Mouse (Mus musculus) MEL (cell line): Measurements from ENCODE around the gene Il17rc. TPM values are rescaled to one million over a fixed set of nuclear protein-coding genes. Genes with fewer than 3 reads are reported as not detected.

ENCODE experiments used
- DNase-seq: peaks from one replicate; pipeline ENCODE4 v3.0.0; 2011; ENCODE audit warnings: low read depth, low spot score
- H3K27ac ChIP-seq: 2 replicates; pipeline ENCODE4 v1.5.1; 2012; ENCODE audit warnings: low read depth, mild to moderate bottlenecking, control low read depth, low read length, moderate library complexity; ENCODE audit not compliant: control insufficient read depth
- H3K27me3 ChIP-seq, 2 experiments: fragments of 150-350 bp in 1 of 2; sonication (generic) in 1 of 2; 2 replicates each; pipeline ENCODE4 v1.6.1; 2012; ENCODE audit warnings: low read length in 2 of 2, mild to moderate bottlenecking in 2 of 2, improper control_type of control experiment in 1 of 2, moderate library complexity in 1 of 2; ENCODE audit not compliant: insufficient read depth in 2 of 2, control insufficient read depth in 1 of 2
- H3K36me3 ChIP-seq, 2 experiments: 2 replicates each; pipeline ENCODE4 v1.6.1; 2012 to 2014; ENCODE audit warnings: low read length in 2 of 2, improper control_type of control experiment in 1 of 2, inconsistent platforms in 1 of 2, mild to moderate bottlenecking in 1 of 2; ENCODE audit not compliant: insufficient read depth in 2 of 2, control insufficient read depth in 1 of 2
- H3K4me1 ChIP-seq, 2 experiments: fragments of 150-350 bp in 1 of 2; sonication (generic) in 1 of 2; 2 replicates each; pipeline ENCODE4 v1.6.1; 2012; ENCODE audit warnings: low read length in 2 of 2, improper control_type of control experiment in 1 of 2, mild to moderate bottlenecking in 1 of 2; ENCODE audit not compliant: insufficient read depth in 2 of 2, control insufficient read depth in 1 of 2
- H3K4me3 ChIP-seq, 2 experiments: fragments of 150-350 bp in 1 of 2; sonication (generic) in 1 of 2; 2 replicates each; pipeline ENCODE4 v1.5.1; 2012; ENCODE audit warnings: low read depth in 2 of 2, low read length in 2 of 2, mild to moderate bottlenecking in 2 of 2, moderate library complexity in 2 of 2, control low read depth in 1 of 2, improper control_type of control experiment in 1 of 2; ENCODE audit not compliant: control insufficient read depth in 1 of 2, insufficient read depth in 1 of 2
- H3K79me2 ChIP-seq: 2 replicates; pipeline ENCODE4 v1.6.1; 2012; ENCODE audit warnings: mild to moderate bottlenecking, low read length, moderate library complexity; ENCODE audit not compliant: control insufficient read depth, poor library complexity, insufficient read depth
- H3K9ac ChIP-seq: 2 replicates; pipeline ENCODE4 v1.6.1; 2012; ENCODE audit warnings: low read depth, mild to moderate bottlenecking, control low read depth, low read length, moderate library complexity; ENCODE audit not compliant: control insufficient read depth, poor library complexity, severe bottlenecking
- H3K9me3 ChIP-seq: fragments of 150-350 bp; sonication (generic); replicated peaks from 2 replicates; pipeline ENCODE4 v1.6.1; 2012; ENCODE audit warnings: mild to moderate bottlenecking, low read length, improper control_type of control experiment, moderate library complexity; ENCODE audit not compliant: insufficient read depth
- BHLHE40 ChIP-seq: IDR thresholded peaks from 2 replicates; pipeline ENCODE4 v1.6.1; 2012; ENCODE audit warnings: low read depth, mild to moderate bottlenecking, inconsistent platforms, low read length, improper control_type of control experiment, borderline replicate concordance
- CTCF ChIP-seq, 3 experiments: IDR thresholded peaks in 2 of 3; conservative IDR thresholded peaks in 1 of 3; 2 replicates each; pipeline ENCODE4 v1.5.1; 2011 to 2012; ENCODE audit warnings: low read length in 3 of 3, low read depth in 2 of 3, mild to moderate bottlenecking in 2 of 3, improper control_type of control experiment in 1 of 3, inconsistent platforms in 1 of 3, mixed read lengths in 1 of 3, moderate library complexity in 1 of 3; ENCODE audit not compliant: control insufficient read depth in 1 of 3, insufficient read depth in 1 of 3, poor library complexity in 1 of 3, severe bottlenecking in 1 of 3
- E2F4 ChIP-seq: IDR thresholded peaks from 2 replicates; pipeline ENCODE4 v1.6.1; 2011; ENCODE audit warnings: low read depth, low read length, improper control_type of control experiment, borderline replicate concordance
- HCFC1 ChIP-seq: IDR thresholded peaks from 2 replicates; pipeline ENCODE4 v1.6.1; 2012; ENCODE audit warnings: low read depth, mild to moderate bottlenecking, inconsistent platforms, low read length, improper control_type of control experiment, moderate library complexity
- KAT2A ChIP-seq: conservative IDR thresholded peaks from 2 replicates; pipeline ENCODE4 v1.6.1; 2012; ENCODE audit warnings: low read depth, low read length, improper control_type of control experiment, inconsistent platforms
- MAFK ChIP-seq: IDR thresholded peaks from 2 replicates; pipeline ENCODE4 v1.6.1; 2011; ENCODE audit warnings: low read depth, mild to moderate bottlenecking, low read length, improper control_type of control experiment, borderline replicate concordance
- MAX ChIP-seq: IDR thresholded peaks from 2 replicates; pipeline ENCODE4 v1.6.1; 2011; ENCODE audit warnings: low read length, improper control_type of control experiment
- MXI1 ChIP-seq: IDR thresholded peaks from 2 replicates; pipeline ENCODE4 v1.6.1; 2011; ENCODE audit warnings: mild to moderate bottlenecking, low read depth, low read length, improper control_type of control experiment
- MYB ChIP-seq: IDR thresholded peaks from 2 replicates; pipeline ENCODE4 v1.6.1; 2011; ENCODE audit warnings: mild to moderate bottlenecking, low read depth, low read length, improper control_type of control experiment
- NELFE ChIP-seq: IDR thresholded peaks from 2 replicates; pipeline ENCODE4 v1.6.1; 2011; ENCODE audit warnings: low read depth, low read length, improper control_type of control experiment
- NRF1 ChIP-seq: IDR thresholded peaks from 2 replicates; pipeline ENCODE4 v1.6.1; 2014; ENCODE audit warnings: low read depth, mild to moderate bottlenecking, inconsistent platforms, low read length, improper control_type of control experiment, moderate library complexity; ENCODE audit not compliant: poor library complexity, insufficient read depth, severe bottlenecking
- POLR2A ChIP-seq, 2 experiments: IDR thresholded peaks; 2 replicates each; pipeline ENCODE4 v1.6.1; 2011 to 2012; ENCODE audit warnings: low read length in 2 of 2, mild to moderate bottlenecking in 2 of 2, control low read depth in 1 of 2, improper control_type of control experiment in 1 of 2, low read depth in 1 of 2, moderate library complexity in 1 of 2; ENCODE audit not compliant: control insufficient read depth in 1 of 2, insufficient read depth in 1 of 2, poor library complexity in 1 of 2
- POLR2AphosphoS2 ChIP-seq: IDR thresholded peaks from 2 replicates; pipeline ENCODE4 v1.6.1; 2011; ENCODE audit warnings: low read length, improper control_type of control experiment
- RAD21 ChIP-seq: IDR thresholded peaks from 2 replicates; pipeline ENCODE4 v1.6.1; 2011; ENCODE audit warnings: mild to moderate bottlenecking, low read depth, low read length, improper control_type of control experiment
- SMC3 ChIP-seq: IDR thresholded peaks from 2 replicates; pipeline ENCODE4 v1.6.1; 2011; ENCODE audit warnings: low read depth, low read length, improper control_type of control experiment
- TCF12 ChIP-seq: IDR thresholded peaks from 2 replicates; pipeline ENCODE4 v1.6.1; 2014; ENCODE audit warnings: low read depth, mild to moderate bottlenecking, inconsistent platforms, low read length, improper control_type of control experiment, moderate library complexity
- ZKSCAN1 ChIP-seq: IDR thresholded peaks from 2 replicates; pipeline ENCODE4 v1.6.1; 2012; ENCODE audit warnings: low read depth, mild to moderate bottlenecking, inconsistent platforms, low read length, improper control_type of control experiment, moderate library complexity
- ZMIZ1 ChIP-seq: IDR thresholded peaks from 2 replicates; pipeline ENCODE4 v1.6.1; 2012; ENCODE audit warnings: low read depth, mild to moderate bottlenecking, inconsistent platforms, low read length, improper control_type of control experiment, moderate library complexity
- ZNF384 ChIP-seq: IDR thresholded peaks from 2 replicates; pipeline ENCODE4 v1.6.1; 2012; ENCODE audit warnings: low read depth, mild to moderate bottlenecking, inconsistent platforms, low read length, improper control_type of control experiment
- polyA plus RNA-seq, 2 experiments: library from polyadenylated mRNA; stranded (reverse) in 1 of 2; unstranded in 1 of 2; fragments of >175 nt in 1 of 2; fragments of >200 nt in 1 of 2; gene quantifications; 2 replicates each; pipeline versions ENCODE4 v1.2.1 to v1.2.4; 2012; ENCODE audit warnings: low replicate concordance in 2 of 2, low read depth in 1 of 2; ENCODE audit not compliant: insufficient read length in 2 of 2, insufficient read depth in 1 of 2, missing spikeins in 1 of 2
- total RNA-seq: library from RNA; depleted of rRNA; stranded (reverse); fragments of 300-350 nt; gene quantifications from 2 replicates; pipeline ENCODE4 v1.2.3, GENCODE M21; 2012

The Il17rc gene
- total and polyA plus RNA-seq, 3 experiments: 1.2 to 1.8 TPM; not detected in 1

DNA sequence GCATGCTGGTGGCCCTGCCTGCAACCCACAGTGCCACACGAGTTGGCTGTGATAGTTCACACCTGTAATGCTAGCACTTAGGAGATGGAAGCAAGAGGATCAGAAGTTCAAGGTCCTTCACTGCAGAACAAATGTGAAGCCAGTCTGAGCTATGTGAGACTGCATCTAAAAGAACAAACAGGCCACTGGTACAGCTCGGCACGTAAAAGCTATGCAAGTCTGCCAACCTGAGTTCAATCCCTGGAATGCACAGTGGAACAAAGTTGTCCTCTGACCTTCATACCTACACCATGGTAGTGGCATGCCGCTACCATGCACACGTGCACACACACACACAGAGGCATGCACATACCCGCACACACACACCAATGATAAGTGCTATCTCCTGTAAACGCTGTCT lies 47.0 kb upstream of the Il17rc start:
- Histone ChIP-seq H3K27me3 (no peaks in the 10 kb centered on the region), H3K27ac (no peak overlapping the region), H3K4me3 (no peak overlapping the region), H3K9me3 (no peaks in the 10 kb centered on the region), H3K9ac (no peak overlapping the region), H3K4me1 (peaks cover 6 to 16% of the 10 kb centered on the region in 2 experiments; a peak in 3 of 4 replicates), H3K36me3 (peaks cover 0 to 3% of the 10 kb centered on the region in 2 experiments; a peak in 2 of 4 replicates)
- TF ChIP-seq E2F4 (no peak), MAFK (no peak), TCF12 (no peak), BHLHE40 (no peak), HCFC1 (no peak), CTCF (IDR thresholded peaks at IDR 0.05 in 2 of 3, conservative IDR thresholded peaks at IDR 0.05 in 1 of 3; ENCODE audit: control insufficient read depth in 1 of 3, insufficient read depth in 1 of 3, low read depth in 2 of 3, low read length in 3 of 3, poor library complexity in 1 of 3, severe bottlenecking in 1 of 3) (no peak), MAX (no peak), RAD21 (no peak), ZKSCAN1 (no peak), NRF1 (no peak), KAT2A (no peak), NELFE (no peak), MXI1 (no peak)
- TF ChIP-seq, all 39 proteins: peak for 0
- no peaks in the 10 kb centered on the region for H3K79me2 ChIP-seq
- no peak for DNase-seq

DNA sequence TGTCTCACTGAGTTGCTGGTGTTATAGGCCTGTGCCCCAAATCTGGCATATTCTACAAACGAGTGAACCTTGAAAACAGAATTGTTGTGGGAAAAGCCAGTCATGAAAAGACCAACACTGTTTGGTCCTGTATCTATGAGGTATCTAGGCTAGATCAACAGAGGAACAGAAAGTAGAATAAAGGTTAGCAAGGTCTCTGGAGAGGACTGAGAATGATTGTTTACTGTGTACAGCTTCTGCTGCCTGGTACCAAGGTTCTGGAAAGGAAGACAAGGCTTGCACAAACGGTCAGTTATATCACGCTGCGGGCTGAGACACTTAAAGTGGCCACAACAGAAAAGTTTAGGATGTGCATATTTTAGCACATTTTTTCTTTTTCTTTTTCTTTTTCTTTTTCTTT lies 44.5 kb upstream of the Il17rc start:
- Histone ChIP-seq H3K27me3 (no peaks in the 10 kb centered on the region), H3K9me3 (no peaks in the 10 kb centered on the region), H3K9ac (no peak overlapping the region), H3K4me1 (peaks cover 6 to 12% of the 10 kb centered on the region in 2 experiments; a peak in 3 of 4 replicates), H3K4me3 (no peak overlapping the region), H3K27ac (no peak overlapping the region), H3K79me2 (no peaks in the 10 kb centered on the region), H3K36me3 (peaks cover 0 to 3% of the 10 kb centered on the region in 2 experiments; a peak in 2 of 4 replicates)
- TF ChIP-seq MYB (no peak), POLR2A (IDR thresholded peaks at IDR 0.05; ENCODE audit: control insufficient read depth in 1 of 2, insufficient read depth in 1 of 2, low read depth in 1 of 2, low read length in 2 of 2, poor library complexity in 1 of 2) (no peak), SMC3 (no peak), POLR2AphosphoS2 (no peak), E2F4 (no peak), ZNF384 (no peak), ZMIZ1 (no peak)
- DNase-seq: no peak
